Mouse (Mus musculus) midbrain, embryonic 13.5 days (tissue): ENCODE measurements around the gene Stk38. TPM values are rescaled to one million over a fixed set of nuclear protein-coding genes. Genes with fewer than 3 reads are reported as not detected.

Experiments
- ATAC-seq: fragments of 200-750 bp; cut with Nextera tagmentation; 2 replicates; pipeline ENCODE4 v1.8.0; 2017; ENCODE audit warnings: mild to moderate bottlenecking, moderate TSS enrichment, moderate library complexity
- H3K27ac ChIP-seq: fragments of 300-500 bp; sonication (generic); 2 replicates; pipeline ENCODE4 v1.5.1; 2015; ENCODE audit warnings: inconsistent platforms, mild to moderate bottlenecking, moderate library complexity
- H3K27me3 ChIP-seq: fragments of 300-500 bp; sonication (generic); 2 replicates; pipeline ENCODE4 v1.6.1; 2015; ENCODE audit warnings: mild to moderate bottlenecking, inconsistent platforms
- H3K36me3 ChIP-seq: fragments of 300-500 bp; sonication (generic); 2 replicates; pipeline ENCODE4 v1.6.1; 2015; ENCODE audit warnings: mild to moderate bottlenecking, inconsistent platforms
- H3K4me1 ChIP-seq: fragments of 300-500 bp; sonication (generic); replicated peaks from 2 replicates; pipeline ENCODE4 v1.6.1; 2015; ENCODE audit warnings: inconsistent platforms
- H3K4me2 ChIP-seq: fragments of 300-500 bp; sonication (generic); replicated peaks from 2 replicates; pipeline ENCODE4 v1.6.1; 2015; ENCODE audit warnings: moderate library complexity, mild to moderate bottlenecking, inconsistent platforms
- H3K4me3 ChIP-seq: fragments of 300-500 bp; sonication (generic); replicated peaks from 2 replicates; pipeline ENCODE4 v1.5.1; 2015; ENCODE audit warnings: mild to moderate bottlenecking, inconsistent platforms
- H3K9ac ChIP-seq: fragments of 300-500 bp; sonication (generic); replicated peaks from 2 replicates; pipeline ENCODE4 v1.6.1; 2015; ENCODE audit warnings: mild to moderate bottlenecking, inconsistent platforms
- H3K9me3 ChIP-seq: fragments of 300-500 bp; sonication (generic); 2 replicates; pipeline ENCODE4 v1.6.1; 2016; ENCODE audit warnings: mild to moderate bottlenecking, inconsistent platforms
- WGBS: fragments of 180-500 bp; shearing (Covaris S2); methylation state at CpG from one replicate; pipeline ENCODE4 v1.1.7; 2015; 5-methylcytosine and 5-hydroxymethylcytosine counted together
- polyA plus RNA-seq: library from polyadenylated mRNA; unstranded; fragments of >200 nt; fragmentation: Nextera tagmentation; extraction: Ambion mirVana; gene quantifications from 2 replicates; pipeline ENCODE4 v1.2.1, GENCODE M21; 2015

Gene Stk38
- polyA plus RNA-seq, 1 experiment from 2014 or later: 134 TPM

DNA sequence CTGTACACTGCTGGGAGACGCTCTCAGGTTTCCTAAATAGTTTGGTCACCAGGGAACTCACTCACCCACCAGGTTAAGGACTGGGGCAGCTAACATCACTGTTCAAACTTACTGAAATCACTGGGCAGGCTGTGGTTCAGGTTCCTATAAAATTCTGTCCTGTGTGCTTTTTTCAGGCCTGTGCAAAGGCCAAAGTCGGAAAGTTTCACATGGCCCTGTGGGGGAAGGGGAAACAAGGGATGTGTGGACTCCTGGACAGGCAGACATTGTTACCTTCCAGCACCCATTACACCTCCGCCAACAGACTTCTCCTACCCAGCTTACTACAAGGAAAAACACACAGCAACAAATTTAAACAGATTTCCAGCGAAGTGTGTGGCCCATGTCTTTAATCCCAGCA is 28.7 kb downstream of the Stk38 start:
- no peak overlapping the region for H3K9ac ChIP-seq
- H3K27me3 ChIP-seq: no peaks in the 10 kb centered on the region
- WGBS: 97% methylated on average over 4 of the region's 4 CpGs
- H3K4me3 ChIP-seq: no peak overlapping the region
- ATAC-seq: no peak
- H3K4me2 ChIP-seq: no peak overlapping the region
- H3K9me3 ChIP-seq: no peaks in the 10 kb centered on the region
- peaks cover 91% of the 10 kb centered on the region for H3K36me3 ChIP-seq
- H3K27ac ChIP-seq: no peak overlapping the region
- no peaks in the 10 kb centered on the region for H3K4me1 ChIP-seq

DNA sequence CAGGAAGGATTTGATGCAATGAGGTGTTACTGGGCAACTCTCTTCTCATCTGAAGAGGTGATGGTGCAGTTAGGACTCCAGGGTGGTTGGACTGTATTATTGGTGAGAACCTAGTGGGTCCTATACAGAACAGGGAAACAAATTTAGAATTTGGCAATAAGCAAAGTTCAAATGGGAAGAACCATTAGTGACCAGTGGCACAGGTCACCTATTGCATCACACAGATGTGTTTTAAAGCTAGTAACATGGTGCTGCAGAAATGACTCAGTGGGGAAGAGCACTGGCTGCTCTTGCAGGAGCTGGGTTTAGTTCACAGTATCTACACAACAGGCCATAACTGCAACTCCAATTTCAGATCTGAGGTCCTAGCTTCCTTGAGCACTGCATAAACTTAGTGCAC is 37.7 kb downstream of the Stk38 start:
- Histone ChIP-seq H3K4me1 (no peaks in the 10 kb centered on the region), H3K36me3 (peaks cover 100% of the 10 kb centered on the region), H3K9ac (no peak overlapping the region), H3K9me3 (no peaks in the 10 kb centered on the region), H3K27ac (no peak overlapping the region), H3K27me3 (no peaks in the 10 kb centered on the region), H3K4me2 (no peak overlapping the region), H3K4me3 (no peak overlapping the region)
- no peak for ATAC-seq

DNA sequence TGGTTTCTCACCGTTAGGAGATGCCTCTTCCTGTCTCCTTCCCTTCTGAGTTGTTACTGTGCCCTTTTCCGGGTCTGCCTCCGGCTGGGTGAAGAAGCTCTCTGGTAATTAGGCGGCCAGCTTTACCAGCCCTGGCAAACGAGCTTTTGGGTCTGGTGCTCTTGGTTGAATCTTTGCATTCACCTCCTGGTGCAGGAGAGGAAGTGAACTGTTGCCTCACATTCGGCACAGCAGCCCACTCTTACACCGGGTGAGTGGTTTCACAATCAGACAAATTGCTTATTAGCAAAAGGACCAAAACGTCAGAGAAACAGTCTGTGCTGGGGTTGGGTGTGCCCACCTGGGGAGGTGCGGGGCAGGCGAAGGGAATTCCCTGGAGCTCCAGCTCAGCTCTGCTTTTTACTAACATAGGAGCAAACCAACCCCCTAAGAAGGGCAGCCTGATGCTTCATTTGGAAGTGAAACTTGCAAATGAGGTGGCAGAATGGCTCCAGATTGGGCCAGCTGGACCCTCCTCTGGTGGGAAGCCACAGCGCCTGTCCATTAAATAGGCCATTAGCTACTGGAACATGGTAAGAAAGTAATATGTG is 40.7 kb downstream of the Stk38 start:
- Histone ChIP-seq H3K36me3 (peaks cover 100% of the 10 kb centered on the region), H3K4me1 (no peaks in the 10 kb centered on the region), H3K9me3 (no peaks in the 10 kb centered on the region), H3K4me2 (no peak overlapping the region), H3K27me3 (no peaks in the 10 kb centered on the region), H3K4me3 (no peak overlapping the region), H3K9ac (no peak overlapping the region), H3K27ac (no peak overlapping the region)
- no peak for ATAC-seq
- WGBS: 82% methylated on average over 11 of the region's 11 CpGs

DNA sequence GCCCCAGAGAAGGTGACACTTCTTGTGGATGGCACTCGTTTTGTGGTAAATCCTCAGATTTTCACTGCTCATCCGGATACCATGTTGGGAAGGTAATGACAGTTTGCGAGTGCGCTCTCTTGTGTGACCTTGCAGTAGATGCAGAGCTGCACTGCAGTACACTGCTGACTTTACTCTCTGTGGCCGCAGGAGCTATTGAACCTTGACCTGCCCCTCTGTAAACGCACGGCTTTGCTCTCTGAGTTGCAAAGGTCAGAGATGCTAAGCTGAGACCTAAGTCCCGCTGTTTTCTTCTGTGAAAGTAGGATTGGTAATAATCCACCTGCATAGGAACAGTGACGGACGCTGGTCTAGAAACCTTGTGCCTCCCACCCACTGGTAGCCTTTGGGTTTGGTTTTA is 46.2 kb downstream of the Stk38 start:
- Histone ChIP-seq H3K27me3 (no peaks in the 10 kb centered on the region), H3K9ac (no peak overlapping the region), H3K27ac (no peak overlapping the region), H3K36me3 (peaks cover 62% of the 10 kb centered on the region), H3K4me2 (no peak overlapping the region), H3K4me1 (peaks cover 4% of the 10 kb centered on the region; the same call in 1 of the 2 replicates), H3K4me3 (no peak overlapping the region), H3K9me3 (no peaks in the 10 kb centered on the region)
- no peak for ATAC-seq
- WGBS: 80% methylated on average over 10 of the region's 10 CpGs

DNA sequence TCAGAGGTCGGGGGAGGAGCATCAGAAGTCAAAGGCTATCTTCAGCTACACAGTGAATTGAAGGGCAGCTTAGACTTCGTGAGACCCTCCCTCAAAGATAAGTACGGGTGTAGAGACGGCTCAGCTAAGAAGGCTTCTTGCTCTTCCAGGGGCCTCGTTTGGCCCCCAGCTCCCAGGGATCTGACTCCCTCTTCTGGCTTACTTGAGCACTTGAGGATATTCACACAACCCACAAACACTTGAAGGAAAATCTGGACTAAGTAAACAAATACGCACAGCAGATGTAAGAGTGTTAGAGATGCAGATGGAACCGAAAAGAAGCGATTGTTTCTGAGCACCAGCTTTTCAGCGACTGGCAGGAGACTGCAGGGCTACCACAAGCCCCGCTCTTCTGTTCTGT is 47.2 kb downstream of the Stk38 start:
- Histone ChIP-seq H3K4me2 (no peak overlapping the region), H3K4me3 (no peak overlapping the region), H3K9me3 (0 out of 2 replicates have a peak, but pooled peaks cover 4% of the 10 kb centered on the region), H3K27me3 (no peaks in the 10 kb centered on the region), H3K4me1 (peaks cover 4% of the 10 kb centered on the region; the same call in 1 of the 2 replicates), H3K36me3 (peaks cover 56% of the 10 kb centered on the region), H3K27ac (no peak overlapping the region), H3K9ac (no peak overlapping the region)
- WGBS: 64% methylated on average over 10 of the region's 10 CpGs
- no peak for ATAC-seq

DNA sequence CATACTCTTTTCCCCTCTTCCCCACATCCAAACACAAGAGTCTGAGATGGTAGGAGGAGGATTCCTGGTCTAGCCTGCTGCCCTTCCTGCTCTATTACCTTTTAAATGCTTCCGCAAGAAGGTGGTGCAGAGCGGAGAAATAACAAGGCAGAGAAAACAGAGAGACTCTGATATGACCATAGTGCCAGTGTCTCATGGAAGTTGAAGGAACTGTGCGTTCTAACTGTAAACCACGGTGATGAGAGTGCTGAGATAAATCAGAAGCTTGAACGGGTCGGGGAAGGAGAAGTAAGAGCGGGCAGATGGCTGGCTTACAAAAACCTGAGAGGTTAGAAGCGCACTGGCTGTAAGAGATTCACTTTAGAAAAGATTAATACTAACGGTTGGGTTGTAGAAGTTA is 53.4 kb downstream of the Stk38 start:
- Histone ChIP-seq H3K9ac (no peak overlapping the region), H3K27ac (no peak overlapping the region), H3K27me3 (no peaks in the 10 kb centered on the region), H3K4me2 (peak overlapping the region; percentile 85), H3K9me3 (0 out of 2 replicates have a peak, but pooled peaks cover 4% of the 10 kb centered on the region), H3K36me3 (peaks cover 11% of the 10 kb centered on the region), H3K4me1 (peaks cover 22% of the 10 kb centered on the region), H3K4me3 (peak overlapping the region; percentile 12; the same call in 1 of the 2 replicates)
- WGBS: 97% methylated on average over 9 of the region's 9 CpGs
- no peak for ATAC-seq

DNA sequence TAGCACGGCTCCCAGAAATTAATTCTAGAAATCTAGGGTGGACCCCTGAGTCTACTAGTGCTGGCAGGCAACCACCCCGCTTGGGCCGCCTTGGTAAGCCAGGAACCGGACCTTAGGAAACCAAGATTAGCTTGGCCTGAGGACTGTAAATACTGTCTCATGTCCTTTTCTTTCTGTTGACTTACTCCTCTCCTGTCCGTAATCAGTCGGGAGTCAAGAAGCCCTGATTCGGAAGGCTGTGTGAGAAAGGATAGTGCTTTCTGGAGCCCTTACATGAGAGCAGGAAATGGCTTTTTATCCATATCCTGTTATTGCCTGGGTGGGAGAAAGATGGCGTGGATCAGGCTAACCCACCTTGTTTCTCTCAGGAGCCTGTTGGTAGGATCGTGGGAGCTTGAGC is 54.5 kb downstream of the Stk38 start:
- Histone ChIP-seq H3K36me3 (peaks cover 11% of the 10 kb centered on the region), H3K9ac (peak overlapping the region; percentile 76), H3K4me2 (peak overlapping the region; percentile 85), H3K4me1 (peaks cover 22% of the 10 kb centered on the region), H3K27ac (peak overlapping the region; percentile 17; the same call in 1 of the 2 replicates), H3K27me3 (no peaks in the 10 kb centered on the region), H3K9me3 (0 out of 2 replicates have a peak, but pooled peaks cover 4% of the 10 kb centered on the region), H3K4me3 (peak overlapping the region; percentile 58)
- ATAC-seq: no peak
- 33% methylated on average over 9 of the region's 9 CpGs for WGBS

DNA sequence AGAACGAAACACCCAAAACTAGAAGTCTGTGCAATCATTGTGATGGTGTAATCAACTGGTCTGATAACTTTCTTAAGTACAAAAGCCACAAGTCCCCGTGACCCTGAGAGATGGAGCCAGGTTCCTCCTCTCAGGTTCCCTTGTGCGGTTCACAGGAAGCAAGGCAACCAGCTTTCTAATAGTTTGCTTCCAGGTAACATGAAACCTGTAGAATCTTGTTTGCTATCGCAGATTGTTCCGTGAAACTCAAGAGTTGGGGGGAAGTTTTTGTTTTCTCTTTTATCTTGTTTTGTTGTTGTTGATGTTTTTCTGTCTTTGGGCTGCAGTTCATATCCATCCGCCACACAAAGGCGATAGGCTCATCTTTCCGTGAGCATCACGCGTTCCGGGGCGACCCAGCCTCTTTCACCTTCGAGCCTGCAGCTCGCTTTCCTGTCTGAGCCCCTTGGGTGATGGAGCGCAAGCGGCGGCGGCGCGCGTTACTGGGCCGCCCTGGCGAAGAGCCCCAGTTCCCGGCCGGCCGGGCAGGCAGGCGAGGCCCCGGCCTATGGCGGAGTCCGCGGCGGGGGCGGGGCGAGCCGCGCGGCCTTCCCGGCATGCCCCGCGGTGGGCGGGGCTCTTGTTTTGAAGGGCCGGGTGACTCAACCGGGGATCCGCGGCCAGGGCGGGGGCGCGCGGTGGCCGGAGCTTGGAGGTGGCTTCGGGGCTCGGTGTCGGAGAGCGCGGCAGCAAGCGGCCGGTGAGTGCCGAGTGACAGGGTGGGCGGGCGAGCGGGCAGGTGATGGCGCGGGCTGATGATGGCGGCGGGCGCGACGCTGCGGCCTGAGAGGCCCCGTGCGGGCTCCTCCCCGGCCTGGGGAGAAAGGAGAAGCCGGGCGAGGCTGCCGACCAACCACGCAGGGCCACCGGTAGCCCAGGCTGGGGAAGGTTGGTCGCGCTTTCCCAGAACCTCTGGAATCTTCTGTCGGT is 55.7 kb downstream of the Stk38 start, which contains the start of gene Kctd20:
Gene Kctd20, plus strand, starts transcription at position 120 of the 969 bp plus-strand sequence.
- H3K36me3 ChIP-seq: 0 out of 2 replicates have a peak, but pooled peaks cover 4% of the 10 kb centered on the region
- peak; percentile 95 for ATAC-seq
- H3K9me3 ChIP-seq: 0 out of 2 replicates have a peak, but pooled peaks cover 4% of the 10 kb centered on the region
- H3K4me2 ChIP-seq: peak within 1 kb of the TSS; percentile 85
- H3K9ac ChIP-seq: peak within 1 kb of the TSS; percentile 76
- H3K27me3 ChIP-seq: no peaks in the 10 kb centered on the region
- peak within 1 kb of the TSS; percentile 58 for H3K4me3 ChIP-seq
- H3K4me1 ChIP-seq: peaks cover 22% of the 10 kb centered on the region
- H3K27ac ChIP-seq: peak within 1 kb of the TSS; percentile 93
- 1% methylated on average over 65 of the region's 80 CpGs for WGBS

DNA sequence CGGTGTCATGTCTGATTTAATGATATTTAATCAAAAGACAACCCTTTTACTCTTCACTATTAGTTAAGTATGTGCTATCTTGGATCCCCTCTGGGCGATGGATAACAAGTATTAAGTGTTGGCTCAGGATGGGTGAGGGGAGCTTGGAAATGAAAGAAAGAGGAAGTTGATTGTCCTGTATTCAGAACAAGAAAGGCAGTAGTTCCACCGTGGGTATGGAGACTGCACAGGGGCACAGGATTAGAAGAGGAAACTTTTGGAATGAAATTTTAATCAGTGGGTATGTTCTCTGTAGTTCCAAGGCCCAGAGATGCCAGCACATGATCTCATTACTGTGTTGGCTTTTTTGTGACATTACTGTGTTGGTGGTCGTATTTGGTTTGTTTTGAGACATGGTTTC is 57.0 kb downstream of the Stk38 start:
- H3K9ac ChIP-seq: no peak overlapping the region
- no peak overlapping the region for H3K4me3 ChIP-seq
- no peak overlapping the region for H3K4me2 ChIP-seq
- peaks cover 22% of the 10 kb centered on the region for H3K4me1 ChIP-seq
- H3K9me3 ChIP-seq: no peaks in the 10 kb centered on the region
- H3K27me3 ChIP-seq: no peaks in the 10 kb centered on the region
- no peaks in the 10 kb centered on the region for H3K36me3 ChIP-seq
- no peak for ATAC-seq
- 83% methylated on average over 4 of the region's 4 CpGs for WGBS
- H3K27ac ChIP-seq: no peak overlapping the region

DNA sequence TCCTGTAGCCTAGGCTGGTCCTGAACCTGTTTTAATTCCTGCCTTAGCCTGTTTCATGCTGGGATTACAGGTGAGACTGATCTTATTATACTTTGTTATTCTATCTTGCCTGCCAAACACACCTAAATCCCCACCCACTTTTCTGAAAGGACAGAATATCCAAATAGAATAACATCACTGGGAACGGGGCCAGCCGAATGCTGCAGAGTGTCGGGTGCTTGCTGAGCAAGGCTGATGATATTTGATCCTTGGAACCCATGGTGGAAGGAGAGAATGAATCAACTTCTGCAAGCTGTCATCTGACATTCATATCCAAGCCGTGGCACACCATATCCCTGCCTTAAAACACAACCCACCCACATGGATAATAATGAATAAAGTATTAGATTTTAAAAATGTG is 59.1 kb downstream of the Stk38 start:
- WGBS: 81% methylated on average over 4 of the region's 4 CpGs
- Histone ChIP-seq H3K4me3 (no peak overlapping the region), H3K27ac (no peak overlapping the region), H3K4me2 (no peak overlapping the region), H3K36me3 (no peaks in the 10 kb centered on the region), H3K9ac (no peak overlapping the region), H3K27me3 (no peaks in the 10 kb centered on the region), H3K4me1 (peaks cover 12% of the 10 kb centered on the region), H3K9me3 (no peaks in the 10 kb centered on the region)
- ATAC-seq: no peak

DNA sequence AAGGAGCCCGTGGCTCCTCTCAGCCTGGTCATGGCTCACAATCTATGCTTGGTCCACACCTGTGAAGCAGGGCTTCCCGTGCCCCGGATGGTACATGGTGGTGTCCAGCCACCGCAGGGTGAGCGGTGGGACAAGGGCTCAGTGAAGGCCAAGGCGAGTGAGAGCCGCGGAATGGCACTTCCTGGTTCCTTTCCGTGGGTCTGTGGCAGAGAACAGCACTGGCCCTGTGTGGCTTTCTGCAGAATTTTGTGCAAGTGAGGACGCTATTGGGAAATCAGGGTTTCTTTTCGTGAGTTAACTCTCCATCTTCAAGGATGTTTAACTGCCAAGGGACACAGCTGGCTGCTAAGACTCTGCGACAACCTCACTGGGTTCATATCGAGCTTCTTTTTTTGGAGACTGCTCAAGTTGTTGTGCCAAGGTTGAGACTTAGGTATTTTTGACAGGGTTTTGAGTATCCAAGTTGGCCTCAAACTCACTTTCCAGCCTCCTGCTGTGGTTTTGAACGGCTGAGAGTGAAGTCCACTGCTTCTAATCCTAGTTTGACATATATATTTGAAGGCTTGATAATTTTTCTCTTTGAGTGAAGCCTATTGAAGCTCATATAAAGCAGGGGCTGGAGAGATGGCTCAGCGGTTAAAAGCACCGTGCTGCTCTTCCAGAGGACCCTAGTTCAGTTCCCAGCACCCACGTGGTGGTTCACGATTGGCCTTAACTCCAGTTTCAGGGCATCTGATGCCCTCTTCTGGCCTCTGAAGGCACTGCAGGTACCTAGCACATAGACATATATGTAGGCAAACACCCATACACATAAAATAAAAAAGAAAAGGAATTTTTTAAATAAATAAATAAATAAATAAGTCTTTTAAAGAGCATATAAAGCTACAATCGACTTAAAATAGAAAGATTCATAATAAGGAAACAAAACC is 60.5 kb downstream of the Stk38 start:
- no peak overlapping the region for H3K4me2 ChIP-seq
- no peak for ATAC-seq
- no peaks in the 10 kb centered on the region for H3K36me3 ChIP-seq
- H3K27me3 ChIP-seq: no peaks in the 10 kb centered on the region
- H3K4me3 ChIP-seq: no peak overlapping the region
- peaks cover 5% of the 10 kb centered on the region; the same call in 1 of the 2 replicates for H3K9me3 ChIP-seq
- no peak overlapping the region for H3K27ac ChIP-seq
- WGBS: 91% methylated on average over 19 of the region's 19 CpGs
- H3K9ac ChIP-seq: no peak overlapping the region
- H3K4me1 ChIP-seq: peaks cover 6% of the 10 kb centered on the region
